Mouse (Mus musculus): ENCODE results near the gene Stk11ip.

- no peak for TF ChIP-seq CTCF (IDR thresholded peaks at IDR 0.05; ENCODE audit: low read depth, low read length)
- TF ChIP-seq TAL1 (conservative IDR thresholded peaks at IDR 0.05; ENCODE audit: low read depth, low read length) = no peak
- no peak for TF ChIP-seq POLR2AphosphoS5 (IDR thresholded peaks at IDR 0.05; ENCODE audit: insufficient replicate concordance, low read depth, low read length)
Observed at GRCm38 (mm10) chr1:75561898-75562238, 40.5 kb downstream of the Stk11ip start.

All from G1E (cell line).